Comparison of ENCODE assay signal across 24 mouse cellular contexts in genomic region chr7:72406131-72406530, GRCm38 (mm10).
A peak's percentile ranks its signal among the peaks of the same experiment; 100 is the strongest.
DNase-seq lines count a peak whose midpoint lies in the region; ATAC-seq and TF ChIP-seq lines count a peak whose summit lies in the region.
"Had no signal": no experiment of that assay in that cellular context is flagged by ENCODE, and none has a peak within 500 bp of the region (broad histone marks: within the 10 kb centered on the region; RNA-seq: fewer than 3 reads in every experiment).

No protein-coding gene starts in this region.

- no peak for TF ChIP-seq POLR2A in limb, embryonic 14.5 days (IDR thresholded peaks at IDR 0.05; ENCODE audit: borderline replicate concordance, extremely low read depth, insufficient read depth, insufficient read length)

- 0 out of 2 replicates have a peak, but pooled peaks cover 5% of the 10 kb centered on the region for H3K4me1 ChIP-seq in embryonic facial prominence, embryonic 14.5 days (ENCODE audit: control insufficient read depth, insufficient read depth, low read length)
- H3K4me1 ChIP-seq in embryonic facial prominence, embryonic 10.5 days: no peaks in the 10 kb centered on the region
- H3K4me1 ChIP-seq in limb, embryonic 14.5 days (ENCODE audit: control insufficient read depth, insufficient read depth, low read length): peaks cover 2% of the 10 kb centered on the region; the same call in 1 of the 2 replicates
- no peaks in the 10 kb centered on the region for H3K4me1 ChIP-seq in limb, embryonic 10.5 days

- H3K36me3 ChIP-seq in embryonic facial prominence, embryonic 14.5 days (ENCODE audit: control insufficient read depth, insufficient read depth, low read length): no peaks in the 10 kb centered on the region
- no peaks in the 10 kb centered on the region for H3K36me3 ChIP-seq in embryonic facial prominence, embryonic 10.5 days (replicated peaks)
- H3K36me3 ChIP-seq in limb, embryonic 14.5 days (ENCODE audit: control insufficient read depth, insufficient read depth, low read length): no peaks in the 10 kb centered on the region
- no peaks in the 10 kb centered on the region for H3K36me3 ChIP-seq in limb, embryonic 10.5 days
- H3K36me3 ChIP-seq: G1E had no signal

- WGBS in embryonic facial prominence, embryonic 14.5 days: 45% methylated on average over 3 of the region's 3 CpGs
- 90% methylated on average over 3 of the region's 3 CpGs for WGBS in embryonic facial prominence, embryonic 10.5 days
- WGBS in limb, embryonic 14.5 days: 48% methylated on average over 3 of the region's 3 CpGs
- WGBS in limb, embryonic 10.5 days: 90% methylated on average over 3 of the region's 3 CpGs

- no peaks in the 10 kb centered on the region for H3K9me3 ChIP-seq in embryonic facial prominence, embryonic 14.5 days (ENCODE audit: control insufficient read depth, low read length)
- H3K9me3 ChIP-seq in embryonic facial prominence, embryonic 10.5 days: no peaks in the 10 kb centered on the region
- H3K9me3 ChIP-seq in limb, embryonic 14.5 days (ENCODE audit: control insufficient read depth, low read length): no peaks in the 10 kb centered on the region
- no peaks in the 10 kb centered on the region for H3K9me3 ChIP-seq in limb, embryonic 10.5 days (replicated peaks)

- no peaks in the 10 kb centered on the region for H3K27me3 ChIP-seq in embryonic facial prominence, embryonic 14.5 days (replicated peaks; ENCODE audit: control insufficient read depth, insufficient read depth, low read length)
- H3K27me3 ChIP-seq in embryonic facial prominence, embryonic 10.5 days (replicated peaks; ENCODE audit: low read depth, poor library complexity, severe bottlenecking): no peaks in the 10 kb centered on the region
- H3K27me3 ChIP-seq in limb, embryonic 14.5 days (ENCODE audit: control insufficient read depth, insufficient read depth, low read length): no peaks in the 10 kb centered on the region
- no peaks in the 10 kb centered on the region for H3K27me3 ChIP-seq in limb, embryonic 10.5 days (ENCODE audit: low read depth, poor library complexity, severe bottlenecking)
- H3K27me3 ChIP-seq: CH12.LX, Patski had no signal

- intact Hi-C loops in heart, postnatal 25 days (cut with DNase I): no loop called here

- no peak overlapping the region for H3K4me3 ChIP-seq in embryonic facial prominence, embryonic 14.5 days (ENCODE audit: low read depth, low read length)
- H3K4me3 ChIP-seq in embryonic facial prominence, embryonic 10.5 days: no peak overlapping the region
- no peak overlapping the region for H3K4me3 ChIP-seq in limb, embryonic 14.5 days (replicated peaks; ENCODE audit: low read length)
- no peak overlapping the region for H3K4me3 ChIP-seq in limb, embryonic 10.5 days

- DNase-seq in embryonic facial prominence, embryonic 14.5 days (ENCODE audit: low spot score): peak; percentile 65
- no peak for DNase-seq in embryonic facial prominence, embryonic 10.5 days (ENCODE audit: low spot score)
- peak; percentile 22 for DNase-seq in heart, adult 11 months
- no peak for DNase-seq in heart, postnatal 25 days (ENCODE audit: low spot score)
- DNase-seq in limb, embryonic 14.5 days (ENCODE audit: low spot score): peak; percentile 62
- DNase-seq in limb, embryonic 10.5 days (ENCODE audit: low spot score): no peak
- DNase-seq in NIH3T3 (ENCODE audit: low read depth): peak; percentile 17
- DNase-seq in adrenal gland, adult 18-20 months (ENCODE audit: low spot score in 2 of 2): no peak
- DNase-seq: adrenal gland, adult 2 months; adrenal gland, adult 8-10 months; adrenal gland, postnatal 10 days; adrenal gland, postnatal 14 days; adrenal gland, postnatal 25 days; adrenal gland, postnatal 36 days; B cell, adult 2 months; cerebellum, adult 11 months; cerebellum, adult 11-12 months; cerebellum, adult 18-20 months; cerebellum, adult 2 months had no signal

- no peak overlapping the region for H3K27ac ChIP-seq in embryonic facial prominence, embryonic 14.5 days (replicated peaks; ENCODE audit: low read depth, low read length)
- H3K27ac ChIP-seq in embryonic facial prominence, embryonic 10.5 days (replicated peaks): no peak overlapping the region
- no peak overlapping the region for H3K27ac ChIP-seq in limb, embryonic 14.5 days (replicated peaks; ENCODE audit: low read depth, low read length)
- H3K27ac ChIP-seq in limb, embryonic 10.5 days: no peak overlapping the region

- no peak overlapping the region for H3K9ac ChIP-seq in embryonic facial prominence, embryonic 14.5 days (ENCODE audit: low read depth, low read length)
- no peak overlapping the region for H3K9ac ChIP-seq in limb, embryonic 14.5 days (ENCODE audit: low read depth, low read length, severe bottlenecking)

- no peak overlapping the region for H3K4me2 ChIP-seq in embryonic facial prominence, embryonic 14.5 days (ENCODE audit: low read depth, low read length)
- no peak overlapping the region for H3K4me2 ChIP-seq in limb, embryonic 14.5 days (replicated peaks; ENCODE audit: low read depth, low read length, severe bottlenecking)

- no peak for ATAC-seq in embryonic facial prominence, embryonic 14.5 days (ENCODE audit: low read depth)
- no peak for ATAC-seq in limb, embryonic 14.5 days (ENCODE audit: low FRiP score, low read depth)
- ATAC-seq: activated CD4-positive, CD25-positive, alpha-beta regulatory T cell, adult 4 months; CD4-positive, CD25-positive, alpha-beta regulatory T cell, adult 4 months; Patski had no signal

Comparison
In these comparisons a context has a peak if more than half of its experiments do, and no peak if none do; other contexts are left out.
1. DNase-seq: peak in embryonic facial prominence, embryonic 14.5 days (single experiment), heart, adult 11 months (single experiment), limb, embryonic 14.5 days (single experiment) and NIH3T3 (single experiment); none in embryonic facial prominence, embryonic 10.5 days (single experiment), heart, postnatal 25 days (single experiment), limb, embryonic 10.5 days (single experiment) and adrenal gland, adult 18-20 months (0 of 2).